Mouse (Mus musculus) liver, postnatal 0 days (tissue): ENCODE data around the gene F8.

Experiments used
- CTCF ChIP-seq: sonication (generic); IDR thresholded peaks from 2 replicates; pipeline ENCODE4 v1.5.1; 2016; ENCODE audit warnings: antibody characterized with exemption, low read depth
- EP300 ChIP-seq: IDR thresholded peaks from 2 replicates; pipeline ENCODE4 v1.6.1; 2016; ENCODE audit warnings: antibody characterized with exemption, low read depth, mild to moderate bottlenecking

- TF ChIP-seq EP300 (peak; percentile 78), CTCF (no peak)
Measured at GRCm38 (mm10) chrX:75376815-75377214, 5.6 kb downstream of the F8 start.
